Mouse (Mus musculus) liver, adult 2 months (tissue): ENCODE results near the gene Sdk2.

ENCODE experiments used
- CTCF ChIP-seq: fragments of 200-500 bp; IDR thresholded peaks from 2 replicates; pipeline ENCODE4 v1.5.1; 2011; ENCODE audit warnings: low read depth, low read length, control low read depth
- POLR2A ChIP-seq: fragments of 200-500 bp; IDR thresholded peaks from 2 replicates; pipeline ENCODE4 v1.6.1; 2011; ENCODE audit warnings: low read length, control low read depth; ENCODE audit not compliant: insufficient read depth; ENCODE audit errors: extremely low read depth

DNA sequence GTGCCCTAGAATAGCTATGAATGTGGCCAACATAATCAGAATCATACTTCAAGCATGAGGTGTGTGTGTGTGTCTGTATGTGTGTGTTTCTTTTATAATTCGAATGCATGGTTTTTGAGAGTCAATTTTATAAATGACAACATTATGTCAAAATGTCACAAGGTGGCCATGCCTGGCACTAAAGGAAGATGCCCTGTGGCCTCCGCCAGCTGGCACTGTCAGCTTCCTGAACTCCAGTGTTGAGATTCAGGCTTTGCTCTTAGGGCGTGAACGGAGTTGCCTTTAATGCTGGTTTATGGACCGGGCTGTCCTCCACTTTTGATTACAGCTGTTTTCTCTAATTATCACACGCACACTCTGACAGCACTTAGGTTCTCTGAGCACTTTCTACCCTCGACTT, 164.9 kb downstream of the Sdk2 start:
- TF ChIP-seq CTCF (no peak), POLR2A (no peak)
